Mouse (Mus musculus) small intestine, adult 2 months (tissue): ENCODE data around the gene Hist2h4. TPM values are rescaled to one million over a fixed set of nuclear protein-coding genes. Genes with fewer than 3 reads are reported as not detected.

Experiments used
- H3K27ac ChIP-seq: fragments of 200-500 bp; 2 replicates; pipeline ENCODE4 v1.5.1; 2012; ENCODE audit warnings: low read depth, low read length, control low read depth, inconsistent platforms; ENCODE audit not compliant: insufficient read depth
- H3K27me3 ChIP-seq: fragments of 200-500 bp; 2 replicates; pipeline ENCODE4 v1.6.1; 2012; ENCODE audit warnings: mild to moderate bottlenecking, moderate library complexity, low read length, inconsistent platforms; ENCODE audit not compliant: control insufficient read depth, insufficient read depth
- H3K36me3 ChIP-seq: fragments of 200-500 bp; 2 replicates; pipeline ENCODE4 v1.6.1; 2012; ENCODE audit warnings: mild to moderate bottlenecking, low read length, control low read depth, inconsistent platforms; ENCODE audit not compliant: control insufficient read depth, insufficient read depth
- H3K4me1 ChIP-seq: fragments of 200-500 bp; 2 replicates; pipeline ENCODE4 v1.6.1; 2012; ENCODE audit warnings: low read length, inconsistent platforms, mixed read lengths; ENCODE audit not compliant: control insufficient read depth, insufficient read depth, insufficient read length
- H3K4me3 ChIP-seq: fragments of 200-500 bp; 2 replicates; pipeline ENCODE4 v1.5.1; 2012; ENCODE audit warnings: low read depth, mild to moderate bottlenecking, control low read depth, inconsistent platforms, low read length, moderate library complexity
- CTCF ChIP-seq: fragments of 200-500 bp; IDR thresholded peaks from 2 replicates; pipeline ENCODE4 v1.5.1; 2012; ENCODE audit warnings: low read depth, mild to moderate bottlenecking, control low read depth, inconsistent platforms, low read length, moderate library complexity, mixed read lengths; ENCODE audit not compliant: insufficient replicate concordance, insufficient read length; ENCODE audit errors: extremely low read depth
- POLR2A ChIP-seq: fragments of 200-500 bp; IDR thresholded peaks from 2 replicates; pipeline ENCODE4 v1.6.1; 2012; ENCODE audit warnings: low read depth, mild to moderate bottlenecking, control low read depth, inconsistent platforms, low read length, moderate library complexity
- WGBS: fragments of 180-500 bp; shearing (Covaris S2); methylation state at CpG from one replicate; pipeline ENCODE4 v1.1.7; 2018; 5-methylcytosine and 5-hydroxymethylcytosine counted together
- polyA plus RNA-seq: library from polyadenylated mRNA; depleted of rRNA; stranded (reverse); fragments of >200 nt; gene quantifications from 2 replicates; pipeline ENCODE4 v1.2.3, GENCODE M21; 2012

Hist2h4 gene
- polyA plus RNA-seq, 1 experiment = 6.3 TPM

- H3K36me3 ChIP-seq = no peaks in the 10 kb centered on the region
- no peak overlapping the region for H3K4me3 ChIP-seq
- 44% methylated on average over 3 of the region's 3 CpGs for WGBS
- peak overlapping the region; percentile 98 for H3K27ac ChIP-seq
- no peaks in the 10 kb centered on the region for H3K27me3 ChIP-seq
- H3K4me1 ChIP-seq = peaks cover 7% of the 10 kb centered on the region; the same call in 1 of the 2 replicates
- no peak for TF ChIP-seq CTCF
- no peak for TF ChIP-seq POLR2A
Measured at GRCm38 (mm10) chr3:96261623-96262022, 1.5 kb downstream of the Hist2h4 start.

- H3K36me3 ChIP-seq = no peaks in the 10 kb centered on the region
- H3K27me3 ChIP-seq = no peaks in the 10 kb centered on the region
- H3K4me3 ChIP-seq = no peak overlapping the region
- peaks cover 10% of the 10 kb centered on the region; the same call in 1 of the 2 replicates for H3K4me1 ChIP-seq
- H3K27ac ChIP-seq = no peak overlapping the region
- no peak for TF ChIP-seq POLR2A
- TF ChIP-seq CTCF = no peak
- WGBS = 92% methylated on average over 5 of the region's 5 CpGs
Measured at GRCm38 (mm10) chr3:96260220-96260619, 2.9 kb downstream of the Hist2h4 start.

- Histone ChIP-seq H3K4me1 (peaks cover 10% of the 10 kb centered on the region; the same call in 1 of the 2 replicates), H3K36me3 (no peaks in the 10 kb centered on the region), H3K27me3 (no peaks in the 10 kb centered on the region), H3K27ac (no peak overlapping the region), H3K4me3 (no peak overlapping the region)
- TF ChIP-seq POLR2A = no peak
- TF ChIP-seq CTCF = no peak
- WGBS = 66% methylated on average over 3 of the region's 3 CpGs
Measured at GRCm38 (mm10) chr3:96257190-96257589, 5.9 kb downstream of the Hist2h4 start.

GRCm38 (mm10) chr3:96255926-96256593 lies 7.1 kb downstream of the Hist2h4 start:
- H3K4me3 ChIP-seq = no peak overlapping the region
- 0 out of 2 replicates have a peak overlapping the region, but pooled peaks have one; percentile 21 for H3K27ac ChIP-seq
- peaks cover 6% of the 10 kb centered on the region; the same call in 1 of the 2 replicates for H3K4me1 ChIP-seq
- no peaks in the 10 kb centered on the region for H3K27me3 ChIP-seq
- H3K36me3 ChIP-seq = no peaks in the 10 kb centered on the region
- TF ChIP-seq POLR2A = no peak
- TF ChIP-seq CTCF = no peak
- WGBS = 18% methylated on average over 5 of the region's 5 CpGs

- Histone ChIP-seq H3K36me3 (no peaks in the 10 kb centered on the region), H3K27ac (no peak overlapping the region), H3K27me3 (no peaks in the 10 kb centered on the region), H3K4me3 (no peak overlapping the region), H3K4me1 (peaks cover 6% of the 10 kb centered on the region; the same call in 1 of the 2 replicates)
- no peak for TF ChIP-seq POLR2A
- TF ChIP-seq CTCF = no peak
- WGBS = 87% methylated on average over 10 of the region's 10 CpGs
Measured at GRCm38 (mm10) chr3:96254683-96255355, 8.3 kb downstream of the Hist2h4 start.

- H3K4me1 ChIP-seq = peaks cover 3% of the 10 kb centered on the region; the same call in 1 of the 2 replicates
- H3K27ac ChIP-seq = no peak overlapping the region
- WGBS = 74% methylated on average over 3 of the region's 3 CpGs
- TF ChIP-seq POLR2A (no peak), CTCF (no peak)
- H3K4me3 ChIP-seq = no peak overlapping the region
- no peaks in the 10 kb centered on the region for H3K27me3 ChIP-seq
- H3K36me3 ChIP-seq = no peaks in the 10 kb centered on the region
Measured at GRCm38 (mm10) chr3:96251787-96252186, 11.3 kb downstream of the Hist2h4 start.

- no peak overlapping the region for H3K27ac ChIP-seq
- TF ChIP-seq CTCF (no peak), POLR2A (no peak)
Measured at GRCm38 (mm10) chr3:96250890-96251289, 12.2 kb downstream of the Hist2h4 start.

More at GRCm38 (mm10) chr3:96250890-96251289, 12.2 kb downstream of the Hist2h4 start:
- no peak overlapping the region for H3K4me3 ChIP-seq
- WGBS = 47% methylated on average over 3 of the region's 3 CpGs
- no peaks in the 10 kb centered on the region for H3K36me3 ChIP-seq
- no peaks in the 10 kb centered on the region for H3K4me1 ChIP-seq
- no peaks in the 10 kb centered on the region for H3K27me3 ChIP-seq
